Mouse (Mus musculus) frontal cortex, adult 2 months (tissue): Measurements from ENCODE around the gene Zfp984. TPM values are rescaled to one million over a fixed set of nuclear protein-coding genes. Genes with fewer than 3 reads are reported as not detected.
"Not testable (repeated sequence)": the region's sequence is repeated elsewhere in the genome, so short reads cannot be mapped to it uniquely, and the experiment has no call there.

Source experiments
- DNase-seq, 2 experiments: peaks; one replicate each; pipeline ENCODE4 v3.0.0; 2022; ENCODE audit warnings: low spot score in 1 of 2; ENCODE audit errors: extremely low spot score in 1 of 2
- polyA plus RNA-seq: library from polyadenylated mRNA; depleted of rRNA; stranded (reverse); fragments of >200 nt; gene quantifications from 2 replicates; pipeline ENCODE4 v1.2.3, GENCODE M21; 2012; rRNA removed

Gene Zfp984
- 3.5 and 4.0 TPM in 2 replicates for polyA plus RNA-seq

GRCm38 (mm10) chr4:147809292-147809965, at the start of gene Zfp984:
Zfp984 (minus strand) TSS chr4:147809788.
- not testable (repeated sequence) for DNase-seq

DNA sequence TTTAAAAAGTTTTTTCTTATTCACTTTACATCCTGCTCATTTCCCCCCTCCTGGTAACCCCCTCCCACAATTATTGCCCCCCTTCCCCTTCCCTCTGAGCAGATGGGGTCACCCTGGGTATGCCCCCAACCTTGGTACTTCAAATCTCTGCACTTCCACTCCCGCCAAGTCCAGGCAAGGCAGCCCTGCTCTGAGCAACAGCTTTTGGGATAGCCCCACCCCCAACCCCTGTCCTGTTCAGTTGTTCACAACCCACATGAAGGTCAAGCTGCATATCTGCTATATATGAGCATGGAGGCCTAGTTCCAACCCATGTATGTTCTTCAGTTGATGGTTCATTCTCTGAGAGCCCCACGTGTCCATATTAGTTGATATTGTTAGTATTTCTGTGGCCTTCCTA, 41.2 kb upstream of the Zfp984 start:
- DNase-seq: no peak

DNA sequence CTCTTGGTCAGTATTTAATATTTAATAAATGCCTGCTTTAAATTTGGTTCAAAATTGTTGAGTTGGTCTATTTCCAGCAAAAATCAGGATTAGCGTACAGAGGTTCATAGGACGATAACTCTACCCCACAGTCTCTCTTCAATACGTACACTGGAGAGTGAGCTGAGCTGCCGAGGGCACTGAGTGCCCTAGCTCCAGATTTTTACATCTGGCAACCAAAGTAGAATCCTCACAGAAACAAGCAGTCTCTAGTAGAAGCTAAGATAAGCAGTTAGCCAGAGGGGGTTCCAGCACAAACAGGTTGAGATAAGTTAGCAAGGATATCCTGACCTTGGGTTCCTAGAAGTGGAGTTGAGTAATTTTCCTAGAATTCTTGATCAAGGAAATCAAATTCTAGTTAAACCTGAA, 39.0 kb upstream of the Zfp984 start:
- no peak for DNase-seq

- DNase-seq: peak; percentile 87 to 96
Measured at GRCm38 (mm10) chr4:147847614-147848583, 38.3 kb upstream of the Zfp984 start, which contains the start of gene Zfp933. Zfp933 (minus strand) TSS chr4:147848366.

- DNase-seq: no peak
Measured at GRCm38 (mm10) chr4:147842871-147843270, 33.3 kb upstream of the Zfp984 start.

DNA sequence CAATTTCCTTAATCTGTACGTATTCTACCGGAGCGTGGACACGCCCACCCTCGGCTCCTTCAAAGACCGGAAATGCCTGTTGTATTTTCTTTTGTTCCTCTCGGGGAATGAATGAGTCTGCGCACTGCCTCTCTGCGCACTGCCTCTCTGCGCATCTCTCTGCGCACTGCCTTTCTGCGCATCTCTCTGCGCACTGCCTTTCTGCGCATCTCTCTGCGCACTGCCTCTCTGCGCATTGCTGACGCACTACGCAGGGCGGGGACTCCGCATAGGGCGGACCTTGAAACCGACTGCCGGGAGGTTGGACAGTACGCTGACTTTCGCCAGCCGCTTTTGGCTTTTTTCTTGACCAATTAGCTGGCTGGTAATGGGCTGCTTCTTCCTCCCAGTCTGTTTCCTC, 29.7 kb upstream of the Zfp984 start:
- peak in 1 of 2 experiments; percentile 51 for DNase-seq

DNA sequence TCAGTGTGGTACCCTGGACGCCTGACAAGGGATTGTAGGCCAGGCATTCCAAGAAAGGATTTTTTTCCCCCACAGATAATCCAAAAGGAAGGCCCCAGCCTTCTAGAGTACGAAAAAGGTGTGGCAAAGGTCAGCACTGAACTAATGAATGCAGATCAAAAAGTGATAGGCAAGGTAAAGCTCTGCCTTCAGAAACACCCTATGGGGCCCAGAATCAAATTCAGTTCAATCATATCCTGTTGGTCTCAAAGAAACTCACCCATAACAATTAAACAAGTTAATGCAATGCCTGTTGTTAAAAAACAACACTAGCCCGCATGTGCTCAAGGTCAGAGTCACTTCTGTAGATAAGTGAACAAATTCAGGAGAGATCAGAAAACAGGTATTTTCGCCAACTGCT, 14.8 kb upstream of the Zfp984 start:
- no peak for DNase-seq

- not testable (repeated sequence) for DNase-seq
Measured at GRCm38 (mm10) chr4:147821414-147821813, 11.8 kb upstream of the Zfp984 start.

- DNase-seq: not testable (repeated sequence)
Measured at GRCm38 (mm10) chr4:147819659-147820058, 10.1 kb upstream of the Zfp984 start.

GRCm38 (mm10) chr4:147814592-147815167, 5.1 kb upstream of the Zfp984 start:
- DNase-seq: no peak

GRCm38 (mm10) chr4:147813249-147813765, 3.7 kb upstream of the Zfp984 start:
- no peak for DNase-seq

DNA sequence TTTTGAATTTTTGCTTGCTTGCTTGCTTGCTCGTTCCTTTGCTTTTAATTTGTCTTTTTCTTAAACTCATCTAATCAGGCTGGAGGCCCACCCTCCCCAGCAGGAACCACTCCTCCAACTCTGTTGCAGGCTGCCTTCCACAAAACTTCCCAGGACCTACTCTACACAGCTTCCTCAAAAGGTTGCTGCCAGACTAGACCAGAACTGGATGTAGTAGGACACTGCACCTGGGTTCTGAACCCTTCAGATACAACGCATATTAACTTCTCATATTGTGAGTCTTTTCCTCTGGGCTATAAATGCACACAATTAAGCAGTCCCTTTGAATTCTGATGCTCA, 347 bp upstream of the Zfp984 start:
- not testable (repeated sequence) for DNase-seq

DNA sequence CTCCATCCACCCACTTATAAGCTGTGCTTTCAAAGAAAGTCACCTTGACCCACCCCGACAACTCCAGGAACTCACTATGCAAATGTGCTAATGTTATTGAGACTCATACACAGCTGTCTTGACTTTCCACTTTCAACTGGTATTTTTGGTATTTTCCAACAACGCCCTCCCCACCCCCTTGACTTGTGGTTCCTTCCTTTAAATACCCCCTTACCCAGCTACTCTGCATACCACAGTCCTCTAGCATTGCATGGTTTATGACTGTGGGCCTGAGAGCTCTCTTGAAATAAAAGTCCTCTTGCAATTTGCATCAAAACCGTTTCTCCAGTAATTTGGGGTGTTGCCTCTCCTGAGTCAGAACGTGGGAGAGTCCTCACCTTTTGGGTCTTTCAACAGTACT, 1.1 kb downstream of the Zfp984 start:
- DNase-seq: not testable (repeated sequence)

GRCm38 (mm10) chr4:147795308-147795707, 14.3 kb downstream of the Zfp984 start:
- DNase-seq: not testable (repeated sequence)

DNA sequence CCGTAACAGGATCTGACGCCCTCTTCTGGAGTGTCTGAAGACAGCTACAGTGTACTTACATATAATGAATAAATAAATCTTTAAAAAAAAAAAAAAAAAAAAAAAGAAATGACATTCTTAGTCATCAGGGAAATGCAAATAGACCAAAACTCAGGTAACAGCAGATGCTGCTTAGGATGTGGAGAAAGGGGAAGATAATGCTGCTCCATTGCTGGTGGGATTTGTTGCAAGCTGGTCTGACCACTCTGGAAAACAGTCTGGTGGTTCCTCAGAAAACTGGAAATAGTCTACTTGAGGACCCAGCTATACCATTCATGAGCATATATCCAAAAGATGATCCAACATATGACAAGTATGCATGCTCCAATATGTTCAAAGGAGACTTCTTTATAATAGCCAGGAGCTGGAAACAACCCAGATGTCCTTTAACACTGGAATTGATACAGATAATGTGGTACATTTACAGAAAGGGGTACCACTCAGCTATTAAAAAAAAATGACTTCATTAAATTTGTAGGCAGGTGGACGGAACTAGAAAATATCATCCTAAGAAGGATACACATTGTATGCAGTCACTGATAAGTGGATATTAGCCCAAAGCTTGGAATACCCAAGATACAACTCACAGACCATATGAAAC, 15.4 kb downstream of the Zfp984 start:
- not testable (repeated sequence) for DNase-seq

- not testable (repeated sequence) for DNase-seq
Measured at GRCm38 (mm10) chr4:147793390-147793916, 16.1 kb downstream of the Zfp984 start.

DNA sequence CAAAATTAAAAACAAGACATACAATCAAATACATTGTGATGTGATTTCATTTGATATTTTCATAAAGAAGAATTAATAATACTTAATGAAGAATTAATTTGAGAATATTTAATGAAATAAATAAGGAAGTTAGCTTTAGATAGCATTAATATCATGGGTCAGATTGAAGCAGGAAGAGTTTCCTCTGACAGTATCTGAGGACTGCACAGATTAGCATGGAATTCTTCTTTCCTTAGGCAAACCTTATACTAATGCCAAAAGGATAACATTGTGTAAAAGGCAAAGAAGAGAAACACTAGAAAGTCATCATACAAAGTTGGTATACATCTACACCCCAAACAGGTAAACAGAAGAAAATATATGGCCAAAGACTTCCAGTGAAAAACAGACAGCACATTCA, 17.9 kb downstream of the Zfp984 start:
- not testable (repeated sequence) for DNase-seq

DNA sequence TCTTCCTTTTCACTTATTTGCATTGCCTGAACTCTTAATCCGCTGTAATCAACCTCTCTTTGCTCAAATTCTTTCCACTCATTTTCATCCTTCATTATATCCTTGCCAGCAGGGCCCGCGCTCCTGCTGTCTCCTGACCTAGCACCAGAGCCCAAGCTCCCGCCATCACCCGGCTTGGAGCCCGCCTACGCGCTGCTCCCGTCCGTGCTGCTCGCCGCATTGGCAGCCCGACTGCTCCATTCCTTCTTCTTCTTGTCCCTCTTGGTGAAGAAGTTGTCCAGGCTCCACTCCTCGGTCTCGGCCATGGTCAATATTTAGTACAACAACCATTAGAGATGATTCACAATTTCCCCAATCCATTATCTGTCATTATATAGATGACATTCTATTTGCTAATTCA, 63.3 kb downstream of the Zfp984 start:
- not testable (repeated sequence) for DNase-seq

- DNase-seq: not testable (repeated sequence)
Measured at GRCm38 (mm10) chr4:147738636-147739369, 70.8 kb downstream of the Zfp984 start.
